Mouse (Mus musculus) heart, adult 18-20 months (tissue): ENCODE data around the gene Zfp37. TPM values are rescaled to one million over a fixed set of nuclear protein-coding genes. Genes with fewer than 3 reads are reported as not detected.
"Not testable (repeated sequence)": the region's sequence is repeated elsewhere in the genome, so short reads cannot be mapped to it uniquely, and the experiment has no call there.

Source experiments
- DNase-seq, 2 experiments: peaks; one replicate each; pipeline ENCODE4 v3.0.0; 2021 to 2022; ENCODE audit warnings: mixed read lengths in 1 of 2
- long read RNA-seq, 2 experiments: library from polyadenylated mRNA; stranded (forward); transcript quantifications; one replicate each; pipeline ENCODE4 v2.0.0; 2021
- total RNA-seq, 2 experiments: library from RNA; stranded (reverse); gene quantifications; 2 replicates each; pipeline ENCODE4 v1.2.3; 2021

Gene Zfp37
- 1 to 10 TPM; 1.9 TPM for total RNA-seq
- long read RNA-seq, experiment 1: 0 reads
- long read RNA-seq, experiment 2: 0 reads

GRCm38 (mm10) chr4:62230769-62231168, at the start of gene Zfp37:
Gene Zfp37, minus strand, starts transcription at chr4:62231047.
- no peak for DNase-seq

GRCm38 (mm10) chr4:62278081-62278480, 47.2 kb upstream of the Zfp37 start:
- DNase-seq: no peak

DNA sequence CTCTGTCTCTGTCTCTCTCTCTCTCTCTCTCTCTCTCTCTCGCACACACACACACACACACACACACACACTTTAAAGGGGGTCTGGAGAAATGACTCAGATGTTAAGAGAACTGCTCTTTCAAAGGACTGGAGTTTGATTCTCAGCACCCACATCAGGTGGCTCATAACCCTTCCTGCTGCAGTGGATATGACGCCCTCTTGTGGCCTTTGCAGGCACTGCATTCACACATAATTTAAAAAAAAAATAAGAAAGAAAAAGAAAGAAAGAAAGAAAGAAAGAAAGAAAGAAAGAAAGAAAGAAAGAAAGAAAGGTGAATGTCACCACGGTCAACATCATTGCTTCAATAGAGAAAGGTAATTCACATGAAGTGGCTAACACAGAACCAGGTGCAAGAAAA, 46.4 kb upstream of the Zfp37 start:
- DNase-seq: no peak

GRCm38 (mm10) chr4:62276642-62277041, 45.8 kb upstream of the Zfp37 start:
- peak in 1 of 2 experiments; percentile 1 for DNase-seq

- DNase-seq: peak in 1 of 2 experiments; percentile 41
Observed at GRCm38 (mm10) chr4:62274841-62275536, 44.1 kb upstream of the Zfp37 start.

DNA sequence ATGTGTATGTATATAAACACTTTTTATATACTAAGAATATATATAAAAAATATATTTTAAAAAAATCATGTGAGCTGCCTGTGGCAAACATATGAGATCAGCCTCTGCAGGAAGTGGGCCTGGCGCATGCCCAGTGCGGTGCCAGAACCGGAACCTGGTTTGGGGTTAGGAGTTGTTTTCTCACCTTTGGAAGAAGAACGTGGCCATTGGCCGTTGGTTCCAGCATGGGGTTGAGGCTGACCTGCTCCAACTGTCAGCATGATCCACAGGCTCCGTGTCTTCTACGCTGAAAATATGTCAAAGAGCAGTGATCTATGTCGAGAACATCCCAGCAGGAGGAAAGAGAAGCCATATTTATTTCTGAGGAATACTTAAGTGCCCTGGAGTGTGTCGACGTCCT, 43.1 kb upstream of the Zfp37 start:
- no peak for DNase-seq

DNA sequence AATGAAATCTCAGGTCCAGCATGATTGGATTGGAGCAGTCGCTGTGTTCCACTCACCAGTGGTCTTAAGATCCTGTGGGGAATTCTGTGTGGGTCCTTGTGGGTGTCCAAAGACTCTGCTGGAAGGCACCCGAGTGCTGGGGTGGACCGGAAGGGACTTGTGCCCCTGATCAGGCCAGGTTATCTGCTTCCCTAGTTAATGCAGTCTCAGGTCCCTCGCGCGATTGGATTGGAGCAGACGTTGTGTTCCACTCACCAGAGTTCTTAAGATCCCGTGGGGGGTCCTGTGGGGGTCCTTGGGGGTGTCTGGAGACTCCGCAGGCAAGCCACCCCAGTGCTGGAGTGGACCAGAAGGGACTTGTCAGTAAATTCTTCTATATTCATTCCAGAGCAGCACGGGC, 41.8 kb upstream of the Zfp37 start:
- DNase-seq: no peak

DNA sequence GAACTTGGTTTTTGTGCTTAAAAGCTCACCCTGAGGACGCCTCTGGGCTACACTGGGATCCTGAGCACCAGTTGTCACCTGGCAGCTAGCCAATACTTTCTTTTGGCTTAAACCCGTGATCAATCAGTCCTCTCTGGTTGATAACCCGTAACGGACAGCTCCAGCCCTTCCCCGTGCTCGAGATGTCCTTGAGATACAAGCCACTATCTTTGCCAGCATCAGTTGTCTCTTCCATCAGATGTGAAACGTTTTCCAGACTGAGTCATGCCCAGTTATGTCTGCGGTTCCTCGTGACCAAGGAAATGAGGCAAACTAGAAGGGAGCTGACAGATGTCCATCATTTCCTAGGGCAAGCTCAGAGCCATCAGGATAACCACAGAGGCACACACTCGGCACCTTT, 36.3 kb upstream of the Zfp37 start:
- no peak for DNase-seq

DNA sequence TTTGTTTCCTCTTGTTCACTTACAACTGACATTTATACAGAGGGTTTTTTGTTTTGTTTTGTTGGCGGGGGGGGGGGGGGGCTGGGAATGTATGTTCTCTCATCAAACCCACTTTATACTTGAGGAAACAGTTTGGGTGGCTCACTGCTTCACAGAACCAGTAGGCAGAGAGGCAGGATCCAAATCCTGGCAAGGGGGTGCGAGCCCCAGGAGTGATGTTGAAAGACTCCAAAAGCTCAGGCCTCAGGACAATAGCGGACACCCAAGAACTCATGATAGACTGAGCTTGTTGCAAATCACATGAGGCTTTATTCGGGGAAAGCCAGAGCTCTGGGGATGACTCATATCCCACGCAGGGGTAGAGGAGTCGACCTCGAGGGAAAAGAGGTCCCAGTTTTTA, 35.2 kb upstream of the Zfp37 start:
- DNase-seq: not testable (repeated sequence)

- no peak for DNase-seq
Observed at GRCm38 (mm10) chr4:62265154-62265836, 34.4 kb upstream of the Zfp37 start.

- peak; percentile 25 to 26 for DNase-seq
Observed at GRCm38 (mm10) chr4:62263133-62263844, 32.4 kb upstream of the Zfp37 start.

DNA sequence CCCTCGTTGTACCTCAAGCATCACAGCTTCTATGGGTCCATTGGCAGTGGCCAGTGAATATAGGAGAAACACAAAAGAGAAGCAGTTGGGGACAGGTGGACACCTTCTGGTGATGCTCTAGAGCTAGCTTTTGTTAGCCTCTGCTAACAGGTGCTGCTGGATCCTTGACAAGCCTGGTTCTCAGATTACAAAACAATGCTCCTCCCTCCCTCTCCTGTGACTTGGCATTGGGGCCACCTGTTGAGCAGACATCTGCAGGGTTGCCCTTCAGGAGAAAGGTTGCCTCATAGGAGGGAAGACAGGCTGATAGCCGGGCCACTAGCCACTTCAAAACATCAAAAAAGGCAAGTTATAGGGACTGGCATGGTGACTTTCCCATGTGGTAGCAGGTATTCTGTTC, 31.4 kb upstream of the Zfp37 start, which contains the start of gene Slc31a2:
Gene Slc31a2 (plus strand): TSS at position 287 of the 400 bp plus-strand sequence.
- DNase-seq: no peak

GRCm38 (mm10) chr4:62256931-62257330, 26.1 kb upstream of the Zfp37 start:
- peak in 1 of 2 experiments; percentile 57 for DNase-seq

- no peak for DNase-seq
Observed at GRCm38 (mm10) chr4:62254551-62254950, 23.7 kb upstream of the Zfp37 start.

GRCm38 (mm10) chr4:62251776-62252175, 20.9 kb upstream of the Zfp37 start:
- no peak for DNase-seq

DNA sequence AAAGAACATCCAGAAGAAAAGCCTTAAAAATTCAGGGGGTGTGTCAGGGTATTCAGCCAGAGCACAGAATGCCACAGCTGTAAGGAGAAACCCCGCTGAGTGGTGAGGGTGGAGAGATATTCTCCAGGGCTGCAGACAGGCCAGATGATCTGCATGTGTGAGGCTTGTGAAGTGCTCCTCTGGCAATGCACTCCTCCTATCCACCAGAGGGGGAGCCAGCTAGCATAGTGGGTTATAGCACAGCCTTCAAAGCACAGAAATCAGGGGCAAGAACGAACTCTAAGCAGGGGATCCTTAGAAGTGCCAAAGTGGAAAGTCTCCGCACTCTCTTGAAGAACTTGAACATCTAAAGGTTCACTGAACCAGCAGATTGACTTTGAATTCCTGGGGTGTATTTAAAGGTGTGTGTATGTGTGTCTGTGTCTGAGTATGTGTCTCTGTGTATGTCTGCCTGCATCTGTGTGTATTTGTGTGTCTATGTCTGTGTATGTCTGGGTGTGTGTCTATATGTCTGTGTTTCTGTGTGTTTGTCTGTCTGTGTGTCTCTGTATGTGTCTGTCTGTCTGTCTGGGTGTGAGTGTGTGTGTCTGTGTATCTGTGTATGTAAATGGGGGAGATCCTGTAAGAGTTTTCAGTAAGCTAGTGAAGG, 20.2 kb upstream of the Zfp37 start:
- DNase-seq: no peak

DNA sequence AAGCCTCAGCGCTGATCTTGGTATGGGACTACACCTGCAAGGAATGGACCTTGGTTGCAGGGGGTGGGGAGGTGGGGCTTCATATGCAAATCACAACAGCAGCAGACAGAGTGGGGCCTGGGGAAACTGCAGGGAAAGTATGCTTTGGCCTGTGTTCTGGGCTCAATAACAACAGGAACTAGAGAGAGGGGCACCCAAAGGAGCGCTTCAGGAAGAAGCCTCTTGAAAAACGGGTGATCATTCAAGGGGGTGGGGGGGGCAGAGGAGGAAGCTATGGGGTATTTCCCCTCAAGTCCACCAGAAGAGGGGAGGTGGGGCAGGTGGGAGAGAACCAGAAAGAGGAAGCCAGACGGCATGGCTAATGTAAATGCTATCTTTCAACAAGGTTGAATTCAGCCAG, 17.5 kb upstream of the Zfp37 start:
- no peak for DNase-seq

DNA sequence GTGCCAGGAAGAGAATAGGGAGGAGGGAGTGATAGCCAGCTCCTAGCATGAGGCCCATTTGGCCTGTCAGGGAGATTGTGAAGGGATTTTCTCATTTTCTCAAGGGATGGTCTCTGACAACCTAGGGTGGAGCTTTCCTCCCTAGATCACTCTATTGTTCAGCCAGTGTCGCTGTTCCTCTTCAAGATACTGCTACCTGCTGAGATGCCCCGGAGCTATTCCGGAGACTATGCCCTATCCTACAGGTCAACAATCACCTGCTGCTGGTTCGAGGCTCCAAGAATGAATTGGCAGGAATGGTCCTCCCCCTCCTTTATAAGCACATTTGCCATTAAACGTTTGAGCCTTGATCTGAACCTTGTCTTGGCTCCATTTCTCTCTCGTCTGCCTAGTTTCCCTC, 9.7 kb upstream of the Zfp37 start:
- DNase-seq: no peak

DNA sequence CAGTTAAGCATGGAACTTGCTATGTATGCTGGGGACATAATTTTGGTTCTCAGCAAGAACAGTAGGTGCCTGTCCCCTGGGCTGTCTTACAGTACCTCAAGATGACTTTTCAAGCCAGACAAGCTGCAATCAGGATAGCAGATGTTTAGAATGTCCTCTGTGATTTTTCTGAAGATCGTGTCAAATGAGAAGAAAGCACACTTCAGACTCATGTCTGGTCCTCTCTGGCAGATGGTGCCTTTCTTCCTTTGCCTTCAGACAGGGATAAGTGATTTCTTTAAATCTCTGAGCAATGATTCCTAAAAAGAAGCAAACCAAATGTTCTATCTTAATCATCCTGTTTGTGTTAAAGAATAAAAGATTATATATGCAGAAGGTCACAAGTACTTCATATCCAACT, 694 bp downstream of the Zfp37 start:
- no peak for DNase-seq

- DNase-seq: peak in 1 of 2 experiments; percentile 28
Observed at GRCm38 (mm10) chr4:62229448-62229847, 1.4 kb downstream of the Zfp37 start.

DNA sequence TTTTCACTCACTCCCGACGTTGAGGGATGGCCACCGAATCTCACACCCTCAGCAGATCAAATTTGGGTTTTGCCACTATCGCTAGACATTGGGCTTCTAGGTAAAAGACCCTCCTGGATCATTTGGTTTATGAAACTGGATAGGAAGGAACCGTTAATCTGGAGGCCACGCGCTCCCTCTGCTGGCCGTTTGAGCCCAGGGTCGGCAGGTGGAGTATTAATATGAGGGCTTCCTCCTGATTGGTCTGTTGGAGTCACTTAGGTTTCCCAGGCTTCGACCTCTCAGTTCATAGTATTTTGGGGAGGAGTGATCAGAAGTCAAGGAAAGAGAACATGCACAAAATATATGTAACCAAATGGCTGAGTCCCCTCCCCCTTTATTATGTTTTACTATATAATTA, 2.5 kb downstream of the Zfp37 start:
- peak; percentile 29 to 74 for DNase-seq

DNA sequence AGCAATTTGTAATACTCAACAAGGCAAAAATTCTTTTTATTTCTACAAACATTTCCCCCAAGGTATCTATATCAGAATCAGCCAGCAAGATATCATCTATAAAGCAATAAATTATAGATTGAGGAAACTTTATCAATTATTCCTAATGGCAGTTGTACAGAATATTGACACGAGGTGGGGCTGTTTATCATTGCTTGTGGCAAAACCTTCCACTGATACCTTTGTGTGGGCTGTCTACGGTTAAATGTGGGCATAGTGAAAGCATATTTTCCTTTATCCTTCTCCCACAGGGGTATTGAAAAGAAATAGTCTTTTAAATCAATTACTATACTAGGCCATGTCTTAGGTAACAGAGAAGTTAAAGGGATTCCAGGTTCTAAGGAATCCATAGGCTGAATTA, 17.4 kb downstream of the Zfp37 start:
- DNase-seq: no peak

DNA sequence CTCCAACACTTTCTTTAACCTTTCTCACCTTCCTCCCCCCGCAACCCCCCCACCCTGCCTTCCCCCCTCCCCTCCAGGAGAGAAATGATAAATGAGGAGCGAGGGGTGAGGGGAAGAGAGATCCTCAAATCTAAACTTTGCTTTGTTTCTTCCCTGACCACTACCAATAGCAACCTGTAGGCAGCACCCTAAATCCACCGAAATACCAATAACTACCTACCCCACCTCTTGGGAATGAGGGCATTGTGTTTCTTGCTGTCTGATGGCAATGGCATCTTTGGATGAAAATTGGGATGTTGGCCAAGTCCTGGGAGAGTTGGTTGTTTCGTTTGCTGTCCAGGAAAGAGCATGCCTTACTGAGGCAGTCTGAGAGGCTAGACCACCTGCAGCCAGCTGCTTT, 20.8 kb downstream of the Zfp37 start:
- DNase-seq: no peak
